Mouse (Mus musculus): ENCODE measurements at regions not wholly inside any gene's neighbourhood (a gene's known extent, or its start where the extent isn't known, plus 50 kb on each side); places are given as distances from the start of the nearest gene placed in this dataset.
A peak's percentile ranks its signal among the peaks of the same experiment; 100 is the strongest.

DNA sequence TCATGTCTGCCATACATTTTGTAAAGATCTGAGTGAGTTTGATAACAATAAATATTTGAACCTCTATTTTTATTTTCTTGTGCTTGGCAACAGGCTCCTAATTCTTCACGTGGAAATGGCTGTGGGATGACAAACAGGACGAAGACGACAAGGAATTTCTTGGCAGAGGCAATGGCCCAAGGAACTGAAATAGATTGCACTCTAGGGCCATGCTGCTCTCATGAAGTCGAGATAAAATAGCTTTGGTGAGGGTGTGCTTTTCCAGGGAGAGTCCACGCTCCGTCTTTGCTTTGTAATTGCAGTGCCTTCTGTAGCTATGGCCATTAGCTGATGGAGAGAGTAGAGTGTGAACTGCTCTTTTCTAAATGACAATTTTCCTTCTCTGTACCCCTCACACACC is 50.9 kb upstream of the 1810046K07Rik start:
- no peak overlapping the region for H3K27ac ChIP-seq (ENCODE audit: low read depth)
- no peak for TF ChIP-seq CTCF (IDR thresholded peaks at IDR 0.05; ENCODE audit: low read depth)
- no peaks in the 10 kb centered on the region for H3K4me1 ChIP-seq (ENCODE audit: insufficient read depth)
- no peak overlapping the region for H3K4me2 ChIP-seq
- ATAC-seq (ENCODE audit: insufficient read depth) (no peak), DNase-seq (peak; percentile 29)
- WGBS, result 42% methylated on average over 6 of the region's 6 CpGs
- no peaks in the 10 kb centered on the region for H3K36me3 ChIP-seq (ENCODE audit: insufficient read depth)
- no peaks in the 10 kb centered on the region for H3K9me3 ChIP-seq (ENCODE audit: low read depth, low read length)
- H3K27me3 ChIP-seq (ENCODE audit: insufficient read depth, low read length), result no peaks in the 10 kb centered on the region
- H3K4me3 ChIP-seq (ENCODE audit: low read depth, low read length), result no peak overlapping the region
- no peak overlapping the region for H3K9ac ChIP-seq

DNA sequence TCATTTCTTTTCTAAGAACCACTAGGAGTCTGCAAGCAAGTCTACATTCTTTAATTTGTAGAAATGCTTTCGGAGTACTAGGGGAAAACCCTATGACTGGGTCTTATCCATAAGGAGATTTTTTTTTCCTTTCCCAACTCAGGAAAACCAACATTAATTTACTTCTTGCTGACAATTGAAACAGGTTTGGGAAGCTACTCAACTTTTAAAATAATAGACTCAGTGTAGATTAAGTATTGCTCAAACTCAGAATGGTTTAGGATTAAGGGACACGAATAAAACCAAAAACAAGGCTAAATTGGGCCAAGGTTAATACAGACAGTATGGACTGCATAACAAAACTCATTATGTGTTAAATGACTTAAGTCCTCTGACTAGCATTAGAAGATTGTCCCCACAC is 65.2 kb upstream of the 1810046K07Rik start:
- WGBS, result 66% methylated on average over 2 of the region's 2 CpGs
- ATAC-seq (ENCODE audit: insufficient read depth) (no peak), DNase-seq (no peak)
- Histone ChIP-seq H3K9ac (no peak overlapping the region), H3K4me1 (ENCODE audit: insufficient read depth) (no peaks in the 10 kb centered on the region), H3K27me3 (ENCODE audit: insufficient read depth, low read length) (no peaks in the 10 kb centered on the region), H3K4me2 (no peak overlapping the region), H3K9me3 (ENCODE audit: low read depth, low read length) (no peaks in the 10 kb centered on the region), H3K4me3 (ENCODE audit: low read depth, low read length) (no peak overlapping the region), H3K36me3 (ENCODE audit: insufficient read depth) (no peaks in the 10 kb centered on the region), H3K27ac (ENCODE audit: low read depth) (no peak overlapping the region)
- no peak for TF ChIP-seq CTCF (IDR thresholded peaks at IDR 0.05; ENCODE audit: low read depth)

DNA sequence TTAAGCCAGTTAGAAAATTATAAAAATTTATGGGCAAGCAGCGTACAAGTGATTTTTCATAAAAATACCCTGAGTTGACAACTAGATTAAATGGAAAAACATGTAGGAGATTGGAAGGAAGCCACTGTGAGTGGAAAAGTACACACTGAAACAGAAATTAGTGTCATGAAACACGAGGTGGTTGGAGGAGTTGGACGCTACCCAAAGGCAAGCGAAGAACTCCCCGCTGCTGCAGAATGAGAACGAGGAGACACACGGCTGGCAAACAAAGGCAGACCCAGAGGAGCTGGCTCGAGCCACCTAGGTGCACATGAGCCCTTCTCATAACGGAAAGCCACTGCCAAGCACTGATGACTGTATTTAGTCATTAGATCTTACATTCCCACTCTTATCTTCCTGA is 65.7 kb upstream of the 1810046K07Rik start:
- 23% methylated on average over 9 of the region's 9 CpGs for WGBS
- Histone ChIP-seq H3K4me1 (ENCODE audit: insufficient read depth) (no peaks in the 10 kb centered on the region), H3K9me3 (ENCODE audit: low read depth, low read length) (no peaks in the 10 kb centered on the region), H3K27ac (ENCODE audit: low read depth) (peak overlapping the region; percentile 38; the same call in 1 of the 2 replicates), H3K36me3 (ENCODE audit: insufficient read depth) (no peaks in the 10 kb centered on the region), H3K4me2 (no peak overlapping the region; the same call in 1 of the 2 replicates), H3K9ac (no peak overlapping the region), H3K27me3 (ENCODE audit: insufficient read depth, low read length) (no peaks in the 10 kb centered on the region), H3K4me3 (ENCODE audit: low read depth, low read length) (no peak overlapping the region)
- peak; percentile 87 for DNase-seq
- TF ChIP-seq CTCF (IDR thresholded peaks at IDR 0.05; ENCODE audit: low read depth), result no peak
- ATAC-seq (ENCODE audit: insufficient read depth), result peak; percentile 50; the same call in 1 of the 2 replicates

DNA sequence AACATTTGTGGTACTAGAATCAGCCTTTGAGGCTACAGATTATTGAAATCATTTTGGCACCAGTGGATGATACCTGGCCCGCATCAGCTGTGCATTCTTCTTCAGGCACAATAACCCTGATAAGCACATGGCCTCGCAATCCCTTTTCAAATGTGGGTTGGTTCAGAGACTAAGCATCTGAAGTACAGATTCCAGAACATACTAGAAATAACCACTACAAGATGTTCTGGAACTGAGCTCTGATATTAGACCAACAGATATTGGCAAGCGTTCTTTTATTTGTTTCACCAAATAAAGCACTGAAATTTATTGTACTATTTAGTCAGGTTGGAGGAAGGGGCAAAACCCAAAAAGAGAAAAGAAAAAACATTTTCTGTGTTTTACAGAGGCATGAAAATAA is 68.1 kb upstream of the 1810046K07Rik start:
- Histone ChIP-seq H3K4me3 (ENCODE audit: low read depth, low read length) (no peak overlapping the region), H3K9me3 (ENCODE audit: low read depth, low read length) (no peaks in the 10 kb centered on the region), H3K4me1 (ENCODE audit: insufficient read depth) (no peaks in the 10 kb centered on the region), H3K9ac (no peak overlapping the region), H3K27ac (ENCODE audit: low read depth) (peak overlapping the region; percentile 60), H3K36me3 (ENCODE audit: insufficient read depth) (no peaks in the 10 kb centered on the region), H3K4me2 (no peak overlapping the region), H3K27me3 (ENCODE audit: insufficient read depth, low read length) (no peaks in the 10 kb centered on the region)
- TF ChIP-seq CTCF (IDR thresholded peaks at IDR 0.05; ENCODE audit: low read depth), result no peak
- ATAC-seq (ENCODE audit: insufficient read depth) (no peak), DNase-seq (no peak)
- 87% methylated on average over 3 of the region's 3 CpGs for WGBS

DNA sequence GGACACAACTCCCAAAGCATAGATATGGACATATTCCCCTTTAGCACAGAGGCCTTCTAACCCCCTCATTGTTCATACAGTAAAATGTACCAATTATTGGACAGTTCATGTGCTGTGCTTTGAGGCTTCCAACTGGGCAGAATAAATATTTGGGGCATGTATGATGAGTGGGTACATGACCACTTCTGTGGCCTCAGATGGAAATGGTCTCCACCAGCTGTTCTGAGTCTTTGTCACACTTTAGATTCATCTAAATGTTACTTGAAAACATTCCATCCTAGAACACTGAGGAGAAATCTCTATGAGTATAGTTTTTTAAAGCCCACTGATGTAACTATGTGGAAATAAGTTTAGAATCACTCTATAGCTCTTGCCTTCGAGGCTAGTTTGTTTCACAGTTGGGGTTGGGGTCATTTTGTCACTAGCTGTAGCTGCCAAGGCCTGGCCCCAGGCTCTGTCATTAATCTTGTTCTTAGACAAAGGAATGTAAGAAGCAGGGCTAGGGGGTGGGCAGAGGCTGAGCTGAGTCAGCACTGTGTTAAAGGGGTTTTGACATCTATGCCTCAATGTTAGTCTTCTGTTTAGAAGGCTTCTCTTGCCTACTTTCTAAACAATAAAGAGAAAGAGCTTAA is 69.0 kb upstream of the 1810046K07Rik start:
- peak; percentile 85 for DNase-seq
- Histone ChIP-seq H3K4me1 (ENCODE audit: insufficient read depth) (no peaks in the 10 kb centered on the region), H3K36me3 (ENCODE audit: insufficient read depth) (no peaks in the 10 kb centered on the region), H3K9ac (no peak overlapping the region), H3K27me3 (ENCODE audit: insufficient read depth, low read length) (no peaks in the 10 kb centered on the region), H3K4me3 (ENCODE audit: low read depth, low read length) (no peak overlapping the region), H3K4me2 (no peak overlapping the region), H3K27ac (ENCODE audit: low read depth) (peak overlapping the region; percentile 60), H3K9me3 (ENCODE audit: low read depth, low read length) (no peaks in the 10 kb centered on the region)
- ATAC-seq (ENCODE audit: insufficient read depth), result peak; percentile 91
- WGBS, result 7% methylated on average over 1 of the region's 1 CpGs
- TF ChIP-seq CTCF (IDR thresholded peaks at IDR 0.05; ENCODE audit: low read depth), result no peak

DNA sequence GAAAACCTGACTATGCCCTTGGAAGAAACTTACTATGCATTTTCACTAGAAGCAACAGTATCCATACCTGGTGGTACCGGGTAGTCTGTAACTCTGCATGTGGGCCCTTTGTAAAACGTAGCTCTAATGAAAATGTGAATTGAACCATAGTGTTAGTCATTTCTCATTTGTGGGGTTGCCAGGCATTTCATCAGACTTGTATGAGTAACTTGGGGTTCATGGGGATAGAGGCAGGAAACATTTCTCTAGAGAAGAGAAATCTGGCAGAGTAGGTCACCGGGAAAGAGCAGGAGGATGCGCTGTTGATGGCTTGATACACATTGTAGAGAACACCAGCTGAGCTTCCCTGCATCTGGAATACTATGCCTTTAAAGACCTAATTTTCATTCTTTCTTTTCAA is 70.2 kb upstream of the 1810046K07Rik start:
- TF ChIP-seq CTCF (IDR thresholded peaks at IDR 0.05; ENCODE audit: low read depth), result no peak

DNA sequence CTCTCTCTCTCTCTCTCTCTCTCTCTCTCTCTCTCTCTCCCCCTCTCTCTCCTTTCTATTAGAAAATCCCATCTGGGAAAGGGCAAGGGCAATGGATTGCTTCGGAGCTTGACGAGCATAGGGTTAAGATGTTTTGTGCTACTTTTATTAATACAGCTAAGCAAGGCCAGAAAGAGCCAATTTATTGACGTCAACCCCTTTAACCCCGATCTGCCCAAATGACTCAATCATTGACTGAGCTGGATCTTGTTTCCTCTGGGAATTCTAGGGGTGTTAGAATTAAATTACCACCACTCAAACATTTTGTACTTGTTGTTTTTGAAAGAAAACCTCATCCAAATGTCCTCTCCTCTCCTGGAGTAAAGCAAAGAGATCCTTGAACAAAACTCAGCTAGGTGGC is 70.6 kb upstream of the 1810046K07Rik start:
- H3K27me3 ChIP-seq (ENCODE audit: insufficient read depth, low read length), result no peaks in the 10 kb centered on the region

More for the DNA sequence above, 70.2 kb upstream of the 1810046K07Rik start:
- ATAC-seq (ENCODE audit: insufficient read depth) (no peak), DNase-seq (no peak)
- Histone ChIP-seq H3K9ac (no peak overlapping the region), H3K4me1 (ENCODE audit: insufficient read depth) (no peaks in the 10 kb centered on the region), H3K4me3 (ENCODE audit: low read depth, low read length) (no peak overlapping the region), H3K4me2 (no peak overlapping the region), H3K27me3 (ENCODE audit: insufficient read depth, low read length) (no peaks in the 10 kb centered on the region), H3K36me3 (ENCODE audit: insufficient read depth) (no peaks in the 10 kb centered on the region), H3K9me3 (ENCODE audit: low read depth, low read length) (no peaks in the 10 kb centered on the region), H3K27ac (ENCODE audit: low read depth) (no peak overlapping the region)
- 94% methylated on average over 4 of the region's 4 CpGs for WGBS

More for the DNA sequence above, 70.6 kb upstream of the 1810046K07Rik start:
- ATAC-seq (ENCODE audit: insufficient read depth) (no peak), DNase-seq (no peak)
- H3K27ac ChIP-seq (ENCODE audit: low read depth), result no peak overlapping the region
- H3K4me3 ChIP-seq (ENCODE audit: low read depth, low read length), result no peak overlapping the region
- H3K4me1 ChIP-seq (ENCODE audit: insufficient read depth), result no peaks in the 10 kb centered on the region
- H3K4me2 ChIP-seq, result no peak overlapping the region
- WGBS, result 61% methylated on average over 4 of the region's 4 CpGs
- no peak overlapping the region for H3K9ac ChIP-seq
- H3K36me3 ChIP-seq (ENCODE audit: insufficient read depth), result no peaks in the 10 kb centered on the region
- no peak for TF ChIP-seq CTCF (IDR thresholded peaks at IDR 0.05; ENCODE audit: low read depth)
- H3K9me3 ChIP-seq (ENCODE audit: low read depth, low read length), result no peaks in the 10 kb centered on the region

All from lung, embryonic 14.5 days (tissue).